7 mouse cellular contexts compared by ENCODE assay signal in genomic region chr11:8136666-8137065, GRCm38 (mm10).
"Had no signal": no experiment of that assay in that cellular context is flagged by ENCODE, and none has a peak within 500 bp of the region (broad histone marks: within the 10 kb centered on the region; RNA-seq: fewer than 3 reads in every experiment).

No protein-coding gene starts in this region.

- DNase-seq: layer of hippocampus, adult 9-11 months; liver; liver, postnatal 0 days; retina, postnatal 1 day; right cerebral cortex, postnatal 25 days; spleen, adult 18-20 months; thymus, postnatal 36 days had no signal
